In genomic region chr9:103469516-103469915, GRCm38 (mm10) we compare ENCODE assay signal across 9 mouse cellular contexts. TPM values are rescaled to one million over a fixed set of nuclear protein-coding genes. Genes with fewer than 3 reads are reported as not detected.
DNase-seq lines count a peak whose midpoint lies in the region; ATAC-seq and TF ChIP-seq lines count a peak whose summit lies in the region.
"Had no signal": no experiment of that assay in that cellular context is flagged by ENCODE, and none has a peak within 500 bp of the region (broad histone marks: within the 10 kb centered on the region; RNA-seq: fewer than 3 reads in every experiment).

No protein-coding gene starts in this region.

- DNase-seq in kidney, adult 18-20 months, result peak; percentile 46
- DNase-seq in kidney, postnatal 14 days, result no peak
- DNase-seq in 416B (ENCODE audit: low read depth) (peak; percentile 22), CH12.LX (ENCODE audit: extremely low read depth) (no peak), adipocyte (ENCODE audit: low spot score) (no peak)
- DNase-seq in lung, postnatal 0 days (ENCODE audit: low spot score), result no peak
- DNase-seq in gastrocnemius, postnatal 14 days, result no peak

- no peak for TF ChIP-seq EP300 in CH12.LX (IDR thresholded peaks at IDR 0.05; ENCODE audit: low read length)
- no peak for TF ChIP-seq EP300 in lung, postnatal 0 days (IDR thresholded peaks at IDR 0.05)

- H3K27ac ChIP-seq in CH12.LX (ENCODE audit: insufficient read depth, low read depth), result no peak overlapping the region
- H3K27ac ChIP-seq in lung, postnatal 0 days (ENCODE audit: low read length), result no peak overlapping the region
- no peak overlapping the region for H3K27ac ChIP-seq in hindbrain, embryonic 13.5 days
- H3K27ac ChIP-seq: liver, embryonic 15.5 days had no signal

- peaks cover 0 to 19% of the 10 kb centered on the region in 2 experiments; a peak in 2 of 4 replicates for H3K4me1 ChIP-seq in CH12.LX (ENCODE audit: control insufficient read depth in 1 of 2, insufficient read depth in 2 of 2)
- H3K4me1 ChIP-seq in lung, postnatal 0 days (ENCODE audit: insufficient read depth, low read depth, low read length), result no peaks in the 10 kb centered on the region
- H3K4me1 ChIP-seq in hindbrain, embryonic 13.5 days (replicated peaks), result peaks cover 41% of the 10 kb centered on the region

- TF ChIP-seq POLR2A in CH12.LX (IDR thresholded peaks at IDR 0.05; ENCODE audit: low read depth, low read length), result no peak

- H3K27me3 ChIP-seq in CH12.LX (replicated peaks), result no peaks in the 10 kb centered on the region
- H3K27me3 ChIP-seq in lung, postnatal 0 days (replicated peaks; ENCODE audit: insufficient read depth, low read length), result no peaks in the 10 kb centered on the region
- H3K27me3 ChIP-seq in hindbrain, embryonic 13.5 days, result no peaks in the 10 kb centered on the region
- H3K27me3 ChIP-seq: liver, embryonic 15.5 days had no signal

- dilution Hi-C loops in CH12.LX (cut with MboI; ENCODE audit: extremely low pct_ligation_motif_present, extremely low pct_unique_long_range_greater_than_20kb, low sequenced_read_pairs), result no loop called here

- no peak for ATAC-seq in lung, postnatal 0 days
- ATAC-seq in hindbrain, embryonic 13.5 days (ENCODE audit: low FRiP score), result no peak

- in situ Hi-C loops in CH12.LX (cut with MboI; ENCODE audit: low pct_ligation_motif_present, low pct_unique_long_range_greater_than_20kb, low sequenced_read_pairs), result no loop called here

- H3K9ac ChIP-seq in CH12.LX (ENCODE audit: insufficient read depth, low read depth), result no peak overlapping the region
- no peak overlapping the region for H3K9ac ChIP-seq in lung, postnatal 0 days (replicated peaks; ENCODE audit: low read depth)
- no peak overlapping the region for H3K9ac ChIP-seq in hindbrain, embryonic 13.5 days
- H3K9ac ChIP-seq: liver, embryonic 15.5 days had no signal

- no peak overlapping the region for H3K4me3 ChIP-seq in CH12.LX (replicated peaks in 1 of 3; ENCODE audit: low read depth in 2 of 3, low read length in 2 of 3, poor library complexity in 1 of 3)
- H3K4me3 ChIP-seq in lung, postnatal 0 days (ENCODE audit: low read depth, low read length), result no peak overlapping the region
- H3K4me3 ChIP-seq in hindbrain, embryonic 13.5 days, result no peak overlapping the region
- H3K4me3 ChIP-seq: liver, embryonic 15.5 days had no signal

- intact Hi-C loops in gastrocnemius, postnatal 14 days (cut with DNase I; ENCODE audit: low total_unique reads), result no loop called here

- H3K36me3 ChIP-seq in CH12.LX (replicated peaks in 1 of 2; ENCODE audit: control insufficient read depth in 1 of 2, insufficient read depth in 1 of 2, low read length in 1 of 2), result no peaks in the 10 kb centered on the region
- no peaks in the 10 kb centered on the region for H3K36me3 ChIP-seq in lung, postnatal 0 days (ENCODE audit: insufficient read depth, low read length)
- H3K36me3 ChIP-seq in hindbrain, embryonic 13.5 days, result no peaks in the 10 kb centered on the region
- H3K36me3 ChIP-seq: liver, embryonic 15.5 days had no signal

- H3K9me3 ChIP-seq in CH12.LX (replicated peaks; ENCODE audit: low read length), result no peaks in the 10 kb centered on the region
- no peaks in the 10 kb centered on the region for H3K9me3 ChIP-seq in lung, postnatal 0 days (ENCODE audit: low read length)
- H3K9me3 ChIP-seq in hindbrain, embryonic 13.5 days, result no peaks in the 10 kb centered on the region
- H3K9me3 ChIP-seq: liver, embryonic 15.5 days had no signal

- TF ChIP-seq RAD21 in CH12.LX (IDR thresholded peaks at IDR 0.05; ENCODE audit: low read depth, low read length), result peak; percentile 38

- WGBS in lung, postnatal 0 days, result 66% methylated on average over 5 of the region's 5 CpGs
- WGBS in hindbrain, embryonic 13.5 days, result 72% methylated on average over 5 of the region's 5 CpGs

- peak; percentile 43 to 68; a peak in 3 of 4 replicates for TF ChIP-seq CTCF in CH12.LX (conservative IDR thresholded peaks at IDR 0.05 in 1 of 2, IDR thresholded peaks at IDR 0.05 in 1 of 2; ENCODE audit: low read depth in 2 of 2, low read length in 2 of 2)
- TF ChIP-seq CTCF in lung, postnatal 0 days (IDR thresholded peaks at IDR 0.05), result peak; percentile 54

- H3K79me2 ChIP-seq in CH12.LX (replicated peaks; ENCODE audit: control insufficient read depth, extremely low read depth, insufficient read depth, poor library complexity, severe bottlenecking), result no peaks in the 10 kb centered on the region

- H3K4me2 ChIP-seq in CH12.LX (ENCODE audit: insufficient read depth, low read depth, poor library complexity, severe bottlenecking), result no peak overlapping the region
- H3K4me2 ChIP-seq in lung, postnatal 0 days (replicated peaks; ENCODE audit: low read depth, low read length), result no peak overlapping the region
- H3K4me2 ChIP-seq in hindbrain, embryonic 13.5 days, result no peak overlapping the region
- H3K4me2 ChIP-seq: liver, embryonic 15.5 days had no signal

TF ChIP-seq in CH12.LX, 34 proteins besides CTCF, POLR2A, EP300 and RAD21:
- TF ChIP-seq CHD2 (IDR thresholded peaks at IDR 0.05; ENCODE audit: low read length) (no peak), ZC3H11A (IDR thresholded peaks at IDR 0.05; ENCODE audit: low read depth, low read length) (no peak), SMC3 (IDR thresholded peaks at IDR 0.05; ENCODE audit: low read depth, low read length) (peak; percentile 49)

RNA-seq across cellular contexts. Expression of gene Bfsp2, which starts 10.7 kb away (rescaled TPM):
- total RNA-seq in CH12.LX (2012; rRNA removed) (0.55 and 0.64 TPM in 2 replicates), CH12.LX (2014; rRNA removed) (3.4 and 4.1 TPM in 2 replicates)
- 4.8 and 5.7 TPM in 2 replicates for polyA plus RNA-seq in CH12.LX (2012; ENCODE audit: insufficient read length, low read depth)
- 0.30 and 0.68 TPM in 2 replicates for polyA plus RNA-seq in lung, postnatal 0 days (2015; fragmentation: Nextera tagmentation; extraction: Ambion mirVana)
- total RNA-seq in gastrocnemius, postnatal 14 days (2021), result under 1 TPM; 0.37 to 0.42 TPM
- 3.1 and 4.5 TPM in 2 replicates for polyA plus RNA-seq in hindbrain, embryonic 13.5 days (2015; fragmentation: Nextera tagmentation; extraction: Ambion mirVana)

Comparison
In these comparisons a context has a peak if more than half of its experiments do, and no peak if none do; other contexts are left out.
1. DNase-seq: peak in kidney, adult 18-20 months (single experiment) and 416B (single experiment); none in kidney, postnatal 14 days (single experiment), CH12.LX (single experiment), lung, postnatal 0 days (single experiment), adipocyte (single experiment) and gastrocnemius, postnatal 14 days (single experiment).